Mouse (Mus musculus): ENCODE results near the gene Ncf1.

Gene Ncf1

GRCm38 (mm10) chr5:134229391-134229790 lies at the start of gene Ncf1:
Gene Ncf1 (minus strand): TSS chr5:134229625.
- no peak for DNase-seq (ENCODE audit: low spot score)

- no peak for DNase-seq (ENCODE audit: low spot score)
Measured at GRCm38 (mm10) chr5:134277109-134277508, 47.7 kb upstream of the Ncf1 start.

GRCm38 (mm10) chr5:134275556-134275955 lies 46.1 kb upstream of the Ncf1 start:
- no peak for DNase-seq (ENCODE audit: low spot score)

GRCm38 (mm10) chr5:134275021-134275420 lies 45.6 kb upstream of the Ncf1 start:
- no peak for DNase-seq (ENCODE audit: low spot score)

- DNase-seq (ENCODE audit: low spot score) = no peak
Measured at GRCm38 (mm10) chr5:134273761-134274160, 44.3 kb upstream of the Ncf1 start.

GRCm38 (mm10) chr5:134272761-134273160 lies 43.3 kb upstream of the Ncf1 start:
- no peak for DNase-seq (ENCODE audit: low spot score)

- no peak for DNase-seq (ENCODE audit: low spot score)
Measured at GRCm38 (mm10) chr5:134271421-134271820, 42.0 kb upstream of the Ncf1 start.

GRCm38 (mm10) chr5:134270566-134270965 lies 41.1 kb upstream of the Ncf1 start:
- no peak for DNase-seq (ENCODE audit: low spot score)

- DNase-seq (ENCODE audit: low spot score) = no peak
Measured at GRCm38 (mm10) chr5:134269751-134270150, 40.3 kb upstream of the Ncf1 start.

- DNase-seq (ENCODE audit: low spot score) = no peak
Measured at GRCm38 (mm10) chr5:134268751-134269150, 39.3 kb upstream of the Ncf1 start.

- DNase-seq (ENCODE audit: low spot score) = peak; percentile 49
Measured at GRCm38 (mm10) chr5:134266404-134266803, 37.0 kb upstream of the Ncf1 start.

GRCm38 (mm10) chr5:134265890-134266289 lies 36.5 kb upstream of the Ncf1 start:
- DNase-seq (ENCODE audit: low spot score) = no peak

GRCm38 (mm10) chr5:134260001-134260636 lies 30.7 kb upstream of the Ncf1 start:
- no peak for DNase-seq (ENCODE audit: low spot score)

- DNase-seq (ENCODE audit: low spot score) = no peak
Measured at GRCm38 (mm10) chr5:134258934-134259333, 29.5 kb upstream of the Ncf1 start.

- DNase-seq (ENCODE audit: low spot score) = no peak
Measured at GRCm38 (mm10) chr5:134258395-134258794, 29.0 kb upstream of the Ncf1 start.

GRCm38 (mm10) chr5:134257349-134258031 lies 28.1 kb upstream of the Ncf1 start:
- no peak for DNase-seq (ENCODE audit: low spot score)

GRCm38 (mm10) chr5:134255294-134255693 lies 25.9 kb upstream of the Ncf1 start:
- DNase-seq (ENCODE audit: low spot score) = no peak

- DNase-seq (ENCODE audit: low spot score) = no peak
Measured at GRCm38 (mm10) chr5:134253806-134254205, 24.4 kb upstream of the Ncf1 start.

GRCm38 (mm10) chr5:134251083-134251482 lies 21.7 kb upstream of the Ncf1 start:
- no peak for DNase-seq (ENCODE audit: low spot score)

GRCm38 (mm10) chr5:134250601-134251000 lies 21.2 kb upstream of the Ncf1 start:
- no peak for DNase-seq (ENCODE audit: low spot score)

- no peak for DNase-seq (ENCODE audit: low spot score)
Measured at GRCm38 (mm10) chr5:134249245-134249649, 19.8 kb upstream of the Ncf1 start.

- no peak for DNase-seq (ENCODE audit: low spot score)
Measured at GRCm38 (mm10) chr5:134248608-134249244, 19.3 kb upstream of the Ncf1 start.

- no peak for DNase-seq (ENCODE audit: low spot score)
Measured at GRCm38 (mm10) chr5:134246146-134246545, 16.7 kb upstream of the Ncf1 start.

Measured in testis, postnatal 10 days (tissue).